Mouse (Mus musculus): ENCODE measurements around the gene Olfr1124. TPM values are rescaled to one million over a fixed set of nuclear protein-coding genes. Genes with fewer than 3 reads are reported as not detected.

Olfr1124 gene
- total and polyA plus RNA-seq, 2 experiments from 2014 or later = 0.08 TPM; not detected in 1

DNA sequence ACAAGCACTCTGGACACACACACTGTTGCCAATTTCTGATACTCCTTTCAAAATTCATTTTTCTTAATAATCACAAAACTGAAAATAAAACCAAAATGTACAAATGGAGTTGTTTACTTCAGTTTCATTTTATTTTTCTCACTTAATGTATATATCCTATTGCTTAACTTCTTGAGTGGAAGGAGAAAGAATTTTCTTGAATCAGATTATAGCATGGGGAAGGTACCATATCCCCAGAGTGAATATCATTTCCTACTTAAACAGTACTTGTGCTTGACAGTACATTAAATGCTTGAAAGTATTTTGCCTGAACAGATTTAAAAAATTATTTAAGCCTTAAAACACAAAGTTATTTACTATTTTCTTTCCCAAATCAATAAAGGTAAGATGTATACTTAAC, 23.6 kb downstream of the Olfr1124 start, which contains the start of gene Olfr1126:
Olfr1126 (plus strand) TSS at position 301 of the 400 bp plus-strand sequence.
- no peaks in the 10 kb centered on the region for H3K4me1 ChIP-seq (ENCODE audit: insufficient read depth)
- H3K36me3 ChIP-seq (ENCODE audit: insufficient read depth) = no peaks in the 10 kb centered on the region
- no peaks in the 10 kb centered on the region for H3K27me3 ChIP-seq (ENCODE audit: insufficient read depth, low read length)
- H3K9me3 ChIP-seq (ENCODE audit: low read length) = no peaks in the 10 kb centered on the region
- no peak for TF ChIP-seq CTCF (IDR thresholded peaks at IDR 0.05; ENCODE audit: low read depth)
- H3K4me3 ChIP-seq (ENCODE audit: low read depth, low read length) = no peak within 1 kb of the TSS
- H3K27ac ChIP-seq (ENCODE audit: low read depth, low read length) = no peak within 1 kb of the TSS
- ATAC-seq = no peak
- no peak for DNase-seq
- no peak within 1 kb of the TSS for H3K9ac ChIP-seq
- no peak within 1 kb of the TSS for H3K4me2 ChIP-seq (ENCODE audit: low read depth)

DNA sequence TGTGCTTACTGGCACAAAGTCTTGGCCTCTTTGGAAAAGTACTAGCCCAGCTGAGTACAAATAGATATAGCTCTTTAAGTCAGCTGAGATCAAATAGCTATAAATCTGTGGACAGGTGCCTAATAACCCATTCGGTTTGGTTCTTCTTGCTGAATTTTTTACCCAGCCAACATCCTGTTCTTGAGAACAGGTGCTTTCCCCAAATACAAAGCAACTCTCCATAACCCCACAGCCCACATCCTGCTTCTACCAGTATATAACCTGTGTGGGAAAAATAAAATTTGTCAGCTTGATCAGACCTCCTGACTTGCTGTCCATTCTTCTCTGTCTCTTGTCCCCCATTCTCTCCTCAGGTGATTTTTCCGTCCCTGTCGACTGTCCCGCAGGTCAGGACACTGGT, 31.7 kb downstream of the Olfr1124 start:
- H3K4me3 ChIP-seq (ENCODE audit: low read depth, low read length) = no peak overlapping the region
- WGBS = 93% methylated on average over 4 of the region's 4 CpGs
- no peaks in the 10 kb centered on the region for H3K27me3 ChIP-seq (ENCODE audit: insufficient read depth, low read length)
- H3K4me1 ChIP-seq (ENCODE audit: insufficient read depth) = no peaks in the 10 kb centered on the region
- no peaks in the 10 kb centered on the region for H3K9me3 ChIP-seq (ENCODE audit: low read length)
- no peak for TF ChIP-seq CTCF (IDR thresholded peaks at IDR 0.05; ENCODE audit: low read depth)
- no peaks in the 10 kb centered on the region for H3K36me3 ChIP-seq (ENCODE audit: insufficient read depth)
- H3K9ac ChIP-seq = no peak overlapping the region
- H3K27ac ChIP-seq (ENCODE audit: low read depth, low read length) = no peak overlapping the region
- DNase-seq = no peak
- no peak for ATAC-seq
- no peak overlapping the region for H3K4me2 ChIP-seq (ENCODE audit: low read depth)

- DNase-seq (no peak), ATAC-seq (no peak)
- Histone ChIP-seq H3K4me3 (ENCODE audit: low read depth, low read length) (no peak overlapping the region), H3K4me2 (ENCODE audit: low read depth) (no peak overlapping the region), H3K36me3 (ENCODE audit: insufficient read depth) (no peaks in the 10 kb centered on the region), H3K27ac (ENCODE audit: low read depth, low read length) (no peak overlapping the region), H3K4me1 (ENCODE audit: insufficient read depth) (no peaks in the 10 kb centered on the region), H3K9ac (no peak overlapping the region), H3K9me3 (ENCODE audit: low read length) (no peaks in the 10 kb centered on the region), H3K27me3 (ENCODE audit: insufficient read depth, low read length) (no peaks in the 10 kb centered on the region)
- TF ChIP-seq CTCF (IDR thresholded peaks at IDR 0.05; ENCODE audit: low read depth) = no peak
Observed at GRCm38 (mm10) chr2:87480207-87480606, 50.1 kb downstream of the Olfr1124 start.

GRCm38 (mm10) chr2:87481158-87481557, 51.1 kb downstream of the Olfr1124 start:
- no peak for ATAC-seq
- Histone ChIP-seq H3K36me3 (ENCODE audit: insufficient read depth) (no peaks in the 10 kb centered on the region), H3K4me2 (ENCODE audit: low read depth) (no peak overlapping the region), H3K4me3 (ENCODE audit: low read depth, low read length) (no peak overlapping the region), H3K27me3 (ENCODE audit: insufficient read depth, low read length) (no peaks in the 10 kb centered on the region), H3K9me3 (ENCODE audit: low read length) (no peaks in the 10 kb centered on the region), H3K27ac (ENCODE audit: low read depth, low read length) (no peak overlapping the region), H3K9ac (no peak overlapping the region), H3K4me1 (ENCODE audit: insufficient read depth) (no peaks in the 10 kb centered on the region)
- 84% methylated on average over 4 of the region's 4 CpGs for WGBS
- DNase-seq = no peak
- no peak for TF ChIP-seq CTCF (IDR thresholded peaks at IDR 0.05; ENCODE audit: low read depth)

DNA sequence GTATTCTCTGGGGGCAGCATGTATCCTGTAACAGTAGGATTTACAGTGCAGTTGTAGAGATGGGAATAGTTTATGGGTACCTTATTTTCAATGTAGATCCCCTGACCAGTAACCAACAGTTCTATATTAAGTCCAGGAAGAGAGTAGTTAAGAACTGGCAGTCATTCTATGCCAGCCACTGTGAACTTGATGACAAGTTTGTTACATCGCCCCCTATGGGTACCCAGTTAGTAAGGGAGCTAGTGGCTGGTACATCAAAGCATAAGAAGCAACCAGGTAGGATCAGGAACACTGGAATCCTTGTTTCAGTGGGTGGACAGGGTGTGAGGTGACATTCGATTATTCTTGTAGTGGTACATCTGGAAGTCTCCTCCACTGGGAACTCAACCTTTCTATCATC, 52.2 kb downstream of the Olfr1124 start:
- Histone ChIP-seq H3K4me2 (ENCODE audit: low read depth) (no peak overlapping the region), H3K9me3 (ENCODE audit: low read length) (no peaks in the 10 kb centered on the region), H3K36me3 (ENCODE audit: insufficient read depth) (no peaks in the 10 kb centered on the region), H3K4me3 (ENCODE audit: low read depth, low read length) (no peak overlapping the region), H3K9ac (no peak overlapping the region), H3K27ac (ENCODE audit: low read depth, low read length) (no peak overlapping the region), H3K27me3 (ENCODE audit: insufficient read depth, low read length) (no peaks in the 10 kb centered on the region), H3K4me1 (ENCODE audit: insufficient read depth) (no peaks in the 10 kb centered on the region)
- TF ChIP-seq CTCF (IDR thresholded peaks at IDR 0.05; ENCODE audit: low read depth) = no peak
- DNase-seq (no peak), ATAC-seq (no peak)
- WGBS = 86% methylated on average over 2 of the region's 2 CpGs

Other genes with a start within 250 kb of the Olfr1124 start
- not detected in 2 replicates for gene Olfr1112, start 242.5 kb upstream of the Olfr1124 start, total RNA-seq (2014; rRNA removed)
- not detected in 2 replicates for gene Olfr1112, start 242.5 kb upstream of the Olfr1124 start, polyA plus RNA-seq (2015; fragmentation: Nextera tagmentation; extraction: Ambion mirVana)
- not detected in 2 replicates for gene Olfr1113, start 221.3 kb upstream of the Olfr1124 start, total RNA-seq (2014; rRNA removed)
- not detected in 2 replicates for gene Olfr1113, start 221.3 kb upstream of the Olfr1124 start, polyA plus RNA-seq (2015; fragmentation: Nextera tagmentation; extraction: Ambion mirVana)
- not detected in 2 replicates for gene Olfr1115, start 182.3 kb upstream of the Olfr1124 start, total RNA-seq (2014; rRNA removed)
- gene Olfr1115, start 182.3 kb upstream of the Olfr1124 start, polyA plus RNA-seq (2015; fragmentation: Nextera tagmentation; extraction: Ambion mirVana) = not detected in 2 replicates
- not detected in 2 replicates for gene Olfr1116, start 162.7 kb upstream of the Olfr1124 start, total RNA-seq (2014; rRNA removed)
- not detected in 2 replicates for gene Olfr1116, start 162.7 kb upstream of the Olfr1124 start, polyA plus RNA-seq (2015; fragmentation: Nextera tagmentation; extraction: Ambion mirVana)
- gene Olfr1118, start 122.7 kb upstream of the Olfr1124 start, total RNA-seq (2014; rRNA removed) = not detected in 2 replicates
- not detected in 2 replicates for gene Olfr1118, start 122.7 kb upstream of the Olfr1124 start, polyA plus RNA-seq (2015; fragmentation: Nextera tagmentation; extraction: Ambion mirVana)
- gene Olfr1120, start 75.5 kb upstream of the Olfr1124 start, total RNA-seq (2014; rRNA removed) = not detected in 2 replicates
- gene Olfr1120, start 75.5 kb upstream of the Olfr1124 start, polyA plus RNA-seq (2015; fragmentation: Nextera tagmentation; extraction: Ambion mirVana) = not detected in 2 replicates
- gene Olfr1121, start 60.4 kb upstream of the Olfr1124 start, total RNA-seq (2014; rRNA removed) = not detected in 2 replicates
- not detected in 2 replicates for gene Olfr1121, start 60.4 kb upstream of the Olfr1124 start, polyA plus RNA-seq (2015; fragmentation: Nextera tagmentation; extraction: Ambion mirVana)
- gene Olfr1122, start 44.4 kb upstream of the Olfr1124 start, total RNA-seq (2014; rRNA removed) = not detected in 2 replicates
- not detected in 2 replicates for gene Olfr1122, start 44.4 kb upstream of the Olfr1124 start, polyA plus RNA-seq (2015; fragmentation: Nextera tagmentation; extraction: Ambion mirVana)
- gene Olfr1123, start 13.6 kb upstream of the Olfr1124 start, total RNA-seq (2014; rRNA removed) = not detected in 2 replicates
- gene Olfr1123, start 13.6 kb upstream of the Olfr1124 start, polyA plus RNA-seq (2015; fragmentation: Nextera tagmentation; extraction: Ambion mirVana) = not detected in 2 replicates
- gene Olfr1126, start 23.7 kb downstream of the Olfr1124 start, total RNA-seq (2014; rRNA removed) = not detected in 2 replicates
- not detected in 2 replicates for gene Olfr1126, start 23.7 kb downstream of the Olfr1124 start, polyA plus RNA-seq (2015; fragmentation: Nextera tagmentation; extraction: Ambion mirVana)
- gene Pramel7, start 66.8 kb downstream of the Olfr1124 start, total RNA-seq (2014; rRNA removed) = not detected in 2 replicates
- gene Pramel7, start 66.8 kb downstream of the Olfr1124 start, polyA plus RNA-seq (2015; fragmentation: Nextera tagmentation; extraction: Ambion mirVana) = not detected in 2 replicates
- not detected in 2 replicates for gene Pramel6, start 76.3 kb downstream of the Olfr1124 start, total RNA-seq (2014; rRNA removed)
- gene Pramel6, start 76.3 kb downstream of the Olfr1124 start, polyA plus RNA-seq (2015; fragmentation: Nextera tagmentation; extraction: Ambion mirVana) = not detected in 2 replicates
- not detected in 2 replicates for gene Olfr153, start 101.5 kb downstream of the Olfr1124 start, total RNA-seq (2014; rRNA removed)
- not detected in 2 replicates for gene Olfr153, start 101.5 kb downstream of the Olfr1124 start, polyA plus RNA-seq (2015; fragmentation: Nextera tagmentation; extraction: Ambion mirVana)
- not detected in 2 replicates for gene Olfr1128, start 115.3 kb downstream of the Olfr1124 start, total RNA-seq (2014; rRNA removed)
- not detected in 2 replicates for gene Olfr1128, start 115.3 kb downstream of the Olfr1124 start, polyA plus RNA-seq (2015; fragmentation: Nextera tagmentation; extraction: Ambion mirVana)
- gene Olfr1129, start 143.6 kb downstream of the Olfr1124 start, total RNA-seq (2014; rRNA removed) = not detected in 2 replicates
- gene Olfr1129, start 143.6 kb downstream of the Olfr1124 start, polyA plus RNA-seq (2015; fragmentation: Nextera tagmentation; extraction: Ambion mirVana) = not detected in 2 replicates
- gene Olfr1130, start 175.9 kb downstream of the Olfr1124 start, total RNA-seq (2014; rRNA removed) = 0.14 TPM in 1 of 2 replicates, not detected in the other
- gene Olfr1130, start 175.9 kb downstream of the Olfr1124 start, polyA plus RNA-seq (2015; fragmentation: Nextera tagmentation; extraction: Ambion mirVana) = not detected in 2 replicates
- gene Olfr1131, start 196.8 kb downstream of the Olfr1124 start, total RNA-seq (2014; rRNA removed) = not detected in 2 replicates
- not detected in 2 replicates for gene Olfr1131, start 196.8 kb downstream of the Olfr1124 start, polyA plus RNA-seq (2015; fragmentation: Nextera tagmentation; extraction: Ambion mirVana)
- gene Olfr1132, start 207.3 kb downstream of the Olfr1124 start, total RNA-seq (2014; rRNA removed) = not detected in 2 replicates
- not detected in 2 replicates for gene Olfr1132, start 207.3 kb downstream of the Olfr1124 start, polyA plus RNA-seq (2015; fragmentation: Nextera tagmentation; extraction: Ambion mirVana)
- gene Olfr1133, start 217.1 kb downstream of the Olfr1124 start, total RNA-seq (2014; rRNA removed) = not detected in 2 replicates
- not detected in 2 replicates for gene Olfr1133, start 217.1 kb downstream of the Olfr1124 start, polyA plus RNA-seq (2015; fragmentation: Nextera tagmentation; extraction: Ambion mirVana)
- not detected in 2 replicates for gene Olfr1134, start 228.2 kb downstream of the Olfr1124 start, total RNA-seq (2014; rRNA removed)
- not detected in 2 replicates for gene Olfr1134, start 228.2 kb downstream of the Olfr1124 start, polyA plus RNA-seq (2015; fragmentation: Nextera tagmentation; extraction: Ambion mirVana)
- not detected in 2 replicates for gene Olfr1135, start 243.4 kb downstream of the Olfr1124 start, total RNA-seq (2014; rRNA removed)
- not detected in 2 replicates for gene Olfr1135, start 243.4 kb downstream of the Olfr1124 start, polyA plus RNA-seq (2015; fragmentation: Nextera tagmentation; extraction: Ambion mirVana)